Mouse (Mus musculus) liver, adult 2 months (tissue): ENCODE data around the gene Tst. TPM values are rescaled to one million over a fixed set of nuclear protein-coding genes. Genes with fewer than 3 reads are reported as not detected.
A peak's percentile ranks its signal among the peaks of the same experiment; 100 is the strongest.

Source experiments
- DNase-seq: peaks from one replicate; pipeline ENCODE4 v3.0.0-alpha.2; 2011; ENCODE audit warnings: low read depth, low spot score; ENCODE audit errors: extremely low read depth
- H3K27ac ChIP-seq: fragments of 200-500 bp; replicated peaks from 2 replicates; pipeline ENCODE4 v1.5.1; 2012; ENCODE audit warnings: low read depth, mild to moderate bottlenecking, control low read depth, inconsistent platforms, low read length; ENCODE audit not compliant: insufficient read depth
- H3K27me3 ChIP-seq: fragments of 200-500 bp; 2 replicates; pipeline ENCODE4 v1.6.1; 2012; ENCODE audit warnings: mild to moderate bottlenecking, moderate library complexity, low read length, inconsistent platforms; ENCODE audit not compliant: control insufficient read depth, insufficient read depth
- H3K36me3 ChIP-seq: fragments of 200-500 bp; 2 replicates; pipeline ENCODE4 v1.6.1; 2012; ENCODE audit warnings: low read length, inconsistent platforms; ENCODE audit not compliant: control insufficient read depth, insufficient read depth
- H3K4me1 ChIP-seq: fragments of 200-500 bp; 2 replicates; pipeline ENCODE4 v1.6.1; 2011; ENCODE audit warnings: low read length; ENCODE audit not compliant: control insufficient read depth, insufficient read depth
- H3K4me3 ChIP-seq: fragments of 200-500 bp; 2 replicates; pipeline ENCODE4 v1.5.1; 2011; ENCODE audit warnings: low read depth, mild to moderate bottlenecking, control low read depth, low read length, moderate library complexity; ENCODE audit not compliant: insufficient read depth
- H3K79me2 ChIP-seq: fragments of 200-500 bp; 2 replicates; pipeline ENCODE4 v1.6.1; 2012; ENCODE audit warnings: inconsistent platforms, mild to moderate bottlenecking, low read length, moderate library complexity; ENCODE audit not compliant: control insufficient read depth, insufficient read depth
- H3K9ac ChIP-seq: fragments of 200-500 bp; 2 replicates; pipeline ENCODE4 v1.6.1; 2012; ENCODE audit warnings: low read depth, mild to moderate bottlenecking, control low read depth, inconsistent platforms, low read length
- CTCF ChIP-seq: fragments of 200-500 bp; IDR thresholded peaks from 2 replicates; pipeline ENCODE4 v1.5.1; 2011; ENCODE audit warnings: low read depth, low read length, control low read depth
- POLR2A ChIP-seq: fragments of 200-500 bp; IDR thresholded peaks from 2 replicates; pipeline ENCODE4 v1.6.1; 2011; ENCODE audit warnings: low read length, control low read depth; ENCODE audit not compliant: insufficient read depth; ENCODE audit errors: extremely low read depth
- WGBS: fragments of 180-500 bp; shearing (Covaris S2); methylation state at CpG from one replicate; pipeline ENCODE4 v1.1.7; 2018; 5-methylcytosine and 5-hydroxymethylcytosine counted together
- polyA plus RNA-seq: library from polyadenylated mRNA; depleted of rRNA; stranded (reverse); fragments of >200 nt; gene quantifications from 2 replicates; pipeline ENCODE4 v1.2.3, GENCODE M21; 2012
- total RNA-seq: library from RNA; depleted of rRNA; stranded (reverse); fragments of >200 nt; gene quantifications from 2 replicates; pipeline ENCODE4 v1.2.3, GENCODE M21; 2014

The Tst gene
- total and polyA plus RNA-seq, 2 experiments = 343 to 621 TPM

DNA sequence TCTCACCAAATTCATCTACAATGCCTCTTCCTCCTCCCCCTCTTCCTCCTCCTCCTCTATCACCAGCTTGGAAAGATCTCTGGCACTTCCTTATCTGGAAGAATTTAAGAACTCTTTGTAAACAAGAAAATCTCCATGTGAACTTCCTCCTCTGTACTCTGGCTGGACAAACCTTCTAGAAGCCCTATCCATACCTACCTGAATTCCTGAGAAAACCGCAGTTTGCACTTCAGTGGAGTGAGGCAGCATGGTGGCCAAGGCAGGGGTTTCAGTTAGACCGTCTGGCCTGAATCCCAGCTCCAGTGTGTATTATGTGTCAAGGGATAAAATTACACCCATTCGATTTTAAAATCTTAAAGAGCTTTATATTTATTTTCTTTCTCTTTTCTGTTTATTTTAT is 32.9 kb downstream of the Tst start:
- TF ChIP-seq CTCF (no peak), POLR2A (no peak)
- Histone ChIP-seq H3K36me3 (no peaks in the 10 kb centered on the region), H3K27me3 (no peaks in the 10 kb centered on the region), H3K4me1 (peaks cover 11% of the 10 kb centered on the region), H3K27ac (no peak overlapping the region), H3K4me3 (no peak overlapping the region), H3K79me2 (no peaks in the 10 kb centered on the region), H3K9ac (no peak overlapping the region)
- 80% methylated on average over 3 of the region's 3 CpGs for WGBS
- DNase-seq = no peak

DNA sequence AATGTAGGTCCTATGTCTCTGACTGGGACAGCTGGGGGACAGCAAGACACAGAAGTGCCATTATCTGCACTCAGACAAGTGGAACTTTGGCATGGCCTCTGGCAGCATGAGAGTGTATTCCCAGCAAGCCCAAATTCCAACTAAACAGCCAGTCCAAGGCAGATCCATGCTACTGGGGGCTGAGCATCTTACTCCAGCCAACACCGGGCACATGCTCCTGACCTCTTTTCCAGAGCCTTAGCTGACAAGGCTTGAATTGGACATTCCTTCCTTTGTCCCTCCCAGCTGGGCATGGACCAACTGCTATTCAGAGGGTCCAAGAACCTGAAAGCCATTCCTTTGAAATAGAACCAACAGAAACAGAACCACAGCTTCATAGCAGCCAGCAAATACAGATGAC is 36.1 kb downstream of the Tst start:
- Histone ChIP-seq H3K4me1 (peaks cover 11% of the 10 kb centered on the region), H3K36me3 (no peaks in the 10 kb centered on the region), H3K27ac (peak overlapping the region; percentile 16; the same call in 1 of the 2 replicates), H3K9ac (no peak overlapping the region), H3K4me3 (no peak overlapping the region), H3K79me2 (no peaks in the 10 kb centered on the region), H3K27me3 (no peaks in the 10 kb centered on the region)
- DNase-seq = peak; percentile 54
- TF ChIP-seq CTCF = no peak
- WGBS = 64% methylated on average over 1 of the region's 1 CpGs

DNA sequence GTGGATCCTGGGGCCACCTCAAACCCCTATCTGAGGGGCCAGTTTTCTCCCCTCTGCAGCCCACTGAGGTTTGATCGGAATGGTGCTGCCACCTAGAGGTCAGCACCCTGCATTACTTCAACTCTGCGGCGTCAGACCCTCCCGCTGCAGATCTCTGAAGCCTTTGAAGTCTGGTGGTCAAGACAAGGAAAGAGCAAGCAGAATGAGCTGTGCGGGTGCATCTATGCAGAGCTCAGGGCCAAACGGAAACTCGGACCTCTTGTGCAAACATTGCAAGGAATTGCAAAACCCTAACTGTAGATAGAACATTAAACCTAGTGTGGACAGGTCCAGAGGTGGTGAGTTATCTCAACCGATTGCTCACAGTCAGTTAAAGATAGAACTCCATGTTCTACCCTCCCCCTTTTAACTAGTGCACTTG is 36.8 kb downstream of the Tst start:
- Histone ChIP-seq H3K9ac (no peak overlapping the region), H3K27ac (peak overlapping the region; percentile 3; the same call in 1 of the 2 replicates), H3K36me3 (no peaks in the 10 kb centered on the region), H3K27me3 (no peaks in the 10 kb centered on the region), H3K79me2 (no peaks in the 10 kb centered on the region), H3K4me1 (peaks cover 11% of the 10 kb centered on the region), H3K4me3 (no peak overlapping the region)
- peak; percentile 96 for DNase-seq
- WGBS = 1% methylated on average over 8 of the region's 8 CpGs
- TF ChIP-seq POLR2A (no peak), CTCF (peak; percentile 81)

DNA sequence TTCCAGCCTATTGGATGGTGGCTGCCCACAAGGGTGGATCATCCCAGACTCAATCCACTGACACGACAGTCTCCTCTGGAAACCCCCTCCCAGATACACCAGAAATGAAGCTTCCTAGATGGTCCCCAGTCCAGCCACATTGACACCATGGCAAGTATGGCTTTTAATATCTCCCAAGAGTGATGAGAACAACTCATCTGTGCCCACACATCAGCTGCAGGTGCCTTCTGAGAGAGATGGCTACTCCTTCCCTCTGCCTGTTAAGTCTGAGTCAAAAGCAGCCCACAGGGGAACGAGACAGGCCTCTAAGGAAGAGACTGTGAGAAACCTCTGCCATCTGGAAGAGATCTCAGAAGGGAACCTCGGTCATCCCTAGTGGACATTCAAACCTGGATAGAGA is 37.9 kb downstream of the Tst start:
- Histone ChIP-seq H3K4me1 (peaks cover 11% of the 10 kb centered on the region), H3K27ac (no peak overlapping the region), H3K79me2 (no peaks in the 10 kb centered on the region), H3K36me3 (no peaks in the 10 kb centered on the region), H3K9ac (no peak overlapping the region), H3K4me3 (no peak overlapping the region), H3K27me3 (no peaks in the 10 kb centered on the region)
- DNase-seq = no peak
- 95% methylated on average over 3 of the region's 3 CpGs for WGBS
- TF ChIP-seq CTCF = no peak
- no peak for TF ChIP-seq POLR2A

GRCm38 (mm10) chr15:78366875-78367274 is 38.8 kb downstream of the Tst start:
- TF ChIP-seq POLR2A (no peak), CTCF (no peak)
- Histone ChIP-seq H3K27me3 (no peaks in the 10 kb centered on the region), H3K4me1 (peaks cover 11% of the 10 kb centered on the region), H3K9ac (no peak overlapping the region), H3K27ac (no peak overlapping the region), H3K36me3 (no peaks in the 10 kb centered on the region), H3K4me3 (no peak overlapping the region), H3K79me2 (no peaks in the 10 kb centered on the region)
- DNase-seq = no peak
- WGBS = 86% methylated on average over 8 of the region's 8 CpGs

GRCm38 (mm10) chr15:78365916-78366315 is 39.8 kb downstream of the Tst start:
- no peak overlapping the region for H3K9ac ChIP-seq
- 58% methylated on average over 2 of the region's 2 CpGs for WGBS
- H3K27me3 ChIP-seq = no peaks in the 10 kb centered on the region
- H3K4me3 ChIP-seq = no peak overlapping the region
- no peak for DNase-seq
- H3K27ac ChIP-seq = no peak overlapping the region
- no peaks in the 10 kb centered on the region for H3K36me3 ChIP-seq
- H3K4me1 ChIP-seq = peaks cover 11% of the 10 kb centered on the region
- no peaks in the 10 kb centered on the region for H3K79me2 ChIP-seq
- TF ChIP-seq POLR2A = no peak
- TF ChIP-seq CTCF = no peak
